Mouse (Mus musculus) monocyte, adult 5-6 weeks (primary cell): Measurements from ENCODE around the gene Themis3. TPM values are rescaled to one million over a fixed set of nuclear protein-coding genes. Genes with fewer than 3 reads are reported as not detected.

Source experiments
- ATAC-seq: fragments of 153-309, 156-312 bp; replicated peaks from 2 replicates; pipeline ENCODE4 v1.8.0; 2017; ENCODE audit warnings: mild to moderate bottlenecking; ENCODE audit not compliant: low TSS enrichment, insufficient number of reproducible peaks, severe bottlenecking, poor library complexity, low FRiP score
- total RNA-seq: library from RNA; stranded (forward); fragments of 200-1000, 200-491, 200-594 nt; gene quantifications from 3 replicates; pipeline ENCODE4 v1.2.3, GENCODE M21; 2017

Gene Themis3
- total RNA-seq, result not detected in 3 replicates

GRCm38 (mm10) chr17:66594435-66594834 is at the start of gene Themis3:
Gene Themis3, minus strand, starts transcription at chr17:66594621.
- ATAC-seq, result no peak

- ATAC-seq, result no peak
These were observed 43.7 kb upstream of the Themis3 start for GRCm38 (mm10) chr17:66637951-66638722.

- no peak for ATAC-seq
These were observed 25.7 kb upstream of the Themis3 start for GRCm38 (mm10) chr17:66619996-66620656.

- no peak for ATAC-seq
These were observed 24.9 kb upstream of the Themis3 start for GRCm38 (mm10) chr17:66619255-66619826.

- ATAC-seq, result no peak
These were observed 15.6 kb upstream of the Themis3 start for GRCm38 (mm10) chr17:66610032-66610431.

DNA sequence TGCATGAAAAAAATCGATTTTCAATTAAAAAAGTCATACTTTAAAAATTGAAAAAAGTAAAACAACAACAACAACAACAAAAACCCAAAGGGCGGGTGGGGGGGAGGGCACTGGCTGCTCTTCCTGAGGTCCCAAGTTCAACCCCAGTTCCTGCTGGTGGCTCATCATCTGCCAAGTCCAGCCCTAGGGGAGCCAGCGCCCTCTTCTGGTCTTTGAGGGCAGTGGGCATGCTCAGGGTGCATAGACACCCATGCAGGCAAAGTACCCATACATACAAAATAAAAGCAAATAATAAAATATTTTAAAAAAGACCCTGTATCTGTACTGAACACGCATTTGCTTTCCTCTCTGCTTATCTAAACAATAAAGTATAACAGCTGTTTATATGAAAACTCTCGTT is 10.5 kb upstream of the Themis3 start:
- ATAC-seq, result no peak

DNA sequence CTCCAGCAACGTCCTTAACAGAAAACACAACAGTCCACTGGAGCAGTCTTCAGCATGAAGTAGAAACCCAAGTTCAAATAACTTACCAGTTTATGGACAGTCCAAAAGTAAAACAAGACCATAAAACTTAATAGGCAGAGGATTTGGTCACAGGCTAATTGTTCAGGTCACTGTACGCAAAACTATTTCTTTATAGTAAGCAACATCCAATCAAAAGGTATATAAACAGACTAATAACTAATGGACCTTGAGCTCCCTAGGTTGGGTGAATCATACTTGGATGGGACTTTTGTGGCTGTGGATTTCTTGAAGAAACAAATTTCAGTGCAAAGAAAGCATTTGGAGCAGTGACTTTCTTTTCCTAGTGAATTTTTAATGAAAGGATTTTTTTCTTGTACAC is 6.8 kb upstream of the Themis3 start:
- no peak for ATAC-seq

DNA sequence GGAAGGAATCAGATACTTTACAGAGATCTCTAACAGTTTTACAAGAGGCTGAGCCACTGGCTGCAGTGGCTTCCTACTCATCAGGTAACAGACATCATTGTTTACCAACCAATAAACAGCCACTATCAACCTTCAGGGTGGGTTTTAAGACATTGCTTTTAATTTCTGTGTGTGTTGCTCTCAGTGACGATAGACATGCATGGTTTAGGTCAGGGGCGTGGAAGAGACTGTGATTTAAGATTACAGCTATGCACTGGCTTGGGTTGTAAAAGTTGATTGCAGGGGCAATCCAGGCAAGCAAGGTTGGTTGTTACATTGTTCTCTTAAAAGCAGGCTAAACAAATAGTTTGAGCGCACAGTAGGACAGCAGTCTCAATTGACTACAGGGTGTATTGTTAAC is 1.4 kb upstream of the Themis3 start:
- no peak for ATAC-seq

- ATAC-seq, result no peak
These were observed 835 bp upstream of the Themis3 start for GRCm38 (mm10) chr17:66595256-66595655.

DNA sequence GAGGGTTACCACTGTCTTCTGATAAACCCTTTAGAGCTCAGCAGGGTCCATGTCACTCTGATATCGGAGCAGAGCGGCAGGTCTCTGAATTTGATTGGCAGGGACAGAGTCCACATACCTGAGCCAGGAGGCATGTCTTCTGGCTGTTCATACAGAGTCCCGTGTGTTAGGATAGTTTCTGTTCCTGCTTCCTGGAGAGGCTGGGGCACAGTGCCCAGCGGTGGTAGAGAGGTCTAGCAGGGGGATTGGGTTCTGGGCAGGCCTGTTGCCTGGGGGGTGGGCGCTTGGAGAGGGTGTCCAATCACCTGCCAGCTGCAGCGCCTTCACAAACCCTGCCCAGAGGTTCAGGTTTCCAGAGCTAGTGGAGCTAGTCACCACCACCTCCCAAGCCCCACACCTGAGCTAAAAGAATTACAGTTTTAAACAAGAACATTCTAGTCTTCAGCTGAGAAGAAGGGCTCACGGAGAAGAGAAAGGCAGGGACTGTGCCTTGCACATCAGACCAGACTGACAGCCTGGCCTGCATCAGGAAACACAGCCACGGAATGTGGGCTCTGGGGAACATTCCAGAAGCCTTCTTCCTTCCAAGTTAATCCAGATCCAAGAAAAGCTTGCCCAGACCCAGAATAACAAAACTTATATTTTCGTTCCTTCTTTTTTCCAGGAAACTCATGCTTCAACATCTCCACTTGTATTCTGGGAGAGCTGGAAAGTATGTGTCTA is 3.9 kb downstream of the Themis3 start:
- ATAC-seq, result no peak

GRCm38 (mm10) chr17:66589864-66590263 is 4.6 kb downstream of the Themis3 start:
- no peak for ATAC-seq

- ATAC-seq, result no peak
These were observed 7.7 kb downstream of the Themis3 start for GRCm38 (mm10) chr17:66586741-66587140.

DNA sequence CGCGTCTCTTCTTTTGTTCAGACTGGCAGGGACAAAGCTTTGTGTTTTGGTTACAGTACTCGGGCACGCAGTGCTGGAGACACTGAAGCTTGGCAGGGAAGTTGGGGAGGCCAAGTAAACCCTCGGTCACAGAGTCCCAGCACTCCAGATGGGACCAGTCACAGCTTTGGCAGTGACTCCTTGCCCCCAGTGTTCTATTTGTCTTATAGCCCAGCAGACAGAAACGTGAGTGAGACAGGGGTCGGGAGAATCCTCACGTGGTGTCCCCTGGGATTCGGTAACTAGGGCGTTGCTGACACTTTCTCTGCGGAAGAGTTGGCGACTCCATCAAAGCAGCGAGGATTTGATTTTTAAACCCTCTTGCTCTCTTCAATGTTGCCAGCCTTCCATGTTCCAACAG is 8.3 kb downstream of the Themis3 start:
- ATAC-seq, result no peak

- ATAC-seq, result no peak
These were observed 13.4 kb downstream of the Themis3 start for GRCm38 (mm10) chr17:66580990-66581389.

DNA sequence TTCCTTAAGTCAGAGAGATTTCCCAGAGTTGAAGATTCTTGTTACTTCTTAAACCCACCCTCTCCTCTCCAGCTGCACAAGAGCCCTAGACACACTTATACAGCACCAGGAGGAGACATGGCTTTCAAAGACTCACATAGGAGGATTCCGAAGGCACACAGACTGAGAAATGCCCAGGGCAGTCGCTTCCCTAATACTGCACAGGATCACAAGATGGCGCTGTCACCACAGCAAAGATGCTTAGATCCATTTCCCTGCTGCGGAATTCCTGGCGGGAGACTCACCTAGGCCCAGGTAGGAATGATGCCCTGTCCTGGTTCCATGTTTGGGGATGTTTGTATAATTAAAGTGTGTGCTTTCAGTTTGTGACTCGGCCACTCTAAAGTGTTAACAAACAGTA is 16.4 kb downstream of the Themis3 start:
- ATAC-seq, result no peak

DNA sequence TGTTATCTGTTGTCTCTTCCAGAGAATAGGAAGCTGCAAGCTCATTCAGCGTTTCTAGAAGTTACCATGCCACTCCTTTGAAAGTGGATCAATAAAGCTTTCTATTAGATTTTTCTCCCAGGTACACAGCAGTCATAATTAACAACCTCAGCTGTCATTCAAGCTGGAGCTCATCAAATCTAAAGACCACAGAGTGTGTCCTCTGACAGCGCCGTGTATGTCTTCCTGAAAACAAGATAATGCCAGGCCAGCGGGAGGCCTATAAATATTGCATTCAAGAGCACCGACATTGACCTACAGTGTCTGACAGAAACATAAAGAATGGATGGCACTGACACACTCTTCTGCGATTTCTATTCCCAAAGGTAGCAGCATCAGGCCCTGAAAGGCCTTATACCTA is 16.9 kb downstream of the Themis3 start:
- ATAC-seq, result no peak

DNA sequence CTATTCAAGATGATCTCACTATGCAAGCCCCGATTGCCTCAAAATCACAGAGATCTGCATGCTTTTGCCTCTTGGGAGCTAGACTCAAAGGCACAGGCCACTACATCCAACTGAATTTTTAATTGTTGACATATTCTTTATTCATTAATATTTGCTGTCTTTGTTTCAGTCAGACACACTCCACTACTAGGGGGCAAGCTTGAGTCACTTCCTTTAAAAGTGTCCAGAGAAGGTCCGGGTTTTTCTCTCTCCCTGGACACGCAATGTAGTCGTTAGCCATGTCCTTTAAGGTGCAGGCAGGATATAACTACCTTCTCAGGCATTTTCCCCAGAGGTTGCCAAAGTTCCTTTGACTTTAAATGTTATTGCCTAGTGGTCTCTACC is 21.8 kb downstream of the Themis3 start:
- no peak for ATAC-seq

GRCm38 (mm10) chr17:66571860-66572676 is 22.4 kb downstream of the Themis3 start:
- ATAC-seq, result no peak

- no peak for ATAC-seq
These were observed 30.2 kb downstream of the Themis3 start for GRCm38 (mm10) chr17:66564213-66564612.
